Mouse (Mus musculus): Measurements from ENCODE around the gene Cd9. TPM values are rescaled to one million over a fixed set of nuclear protein-coding genes. Genes with fewer than 3 reads are reported as not detected.

Cd9 gene
- polyA plus RNA-seq, 1 experiment: 138 TPM

GRCm38 (mm10) chr6:125426383-125427360 lies 67.9 kb downstream of the Cd9 start:
- peak; percentile 83 for TF ChIP-seq CTCF (conservative IDR thresholded peaks at IDR 0.05; ENCODE audit: insufficient read depth, insufficient read length, low read depth, low read length)
- no peak for TF ChIP-seq POLR2A (IDR thresholded peaks at IDR 0.05; ENCODE audit: low read depth, low read length)
- Histone ChIP-seq H3K27me3 (replicated peaks; ENCODE audit: control insufficient read depth, insufficient read depth, low read length) (no peaks in the 10 kb centered on the region), H3K27ac (ENCODE audit: insufficient read depth, low read depth, low read length) (peak overlapping the region; percentile 67; the same call in 1 of the 2 replicates), H3K36me3 (ENCODE audit: control insufficient read depth, insufficient read depth, low read length) (no peaks in the 10 kb centered on the region), H3K4me3 (ENCODE audit: insufficient read depth, low read depth, low read length) (peak overlapping the region; percentile 37; the same call in 1 of the 2 replicates), H3K4me1 (ENCODE audit: control insufficient read depth, insufficient read depth, low read length) (peaks cover 7% of the 10 kb centered on the region)
- DNase-seq: peak; percentile 81
- WGBS: 2% methylated on average over 25 of the region's 25 CpGs

- Histone ChIP-seq H3K4me1 (ENCODE audit: control insufficient read depth, insufficient read depth, low read length) (peaks cover 7% of the 10 kb centered on the region), H3K27ac (ENCODE audit: insufficient read depth, low read depth, low read length) (no peak overlapping the region), H3K4me3 (ENCODE audit: insufficient read depth, low read depth, low read length) (no peak overlapping the region), H3K27me3 (replicated peaks; ENCODE audit: control insufficient read depth, insufficient read depth, low read length) (no peaks in the 10 kb centered on the region), H3K36me3 (ENCODE audit: control insufficient read depth, insufficient read depth, low read length) (no peaks in the 10 kb centered on the region)
- TF ChIP-seq CTCF (conservative IDR thresholded peaks at IDR 0.05; ENCODE audit: insufficient read depth, insufficient read length, low read depth, low read length) (no peak), POLR2A (IDR thresholded peaks at IDR 0.05; ENCODE audit: low read depth, low read length) (no peak)
- no peak for DNase-seq
- 58% methylated on average over 15 of the region's 15 CpGs for WGBS
Observed at GRCm38 (mm10) chr6:125425205-125426090, 69.1 kb downstream of the Cd9 start.

GRCm38 (mm10) chr6:125424156-125424555 lies 70.4 kb downstream of the Cd9 start:
- peak; percentile 53 for DNase-seq
- 47% methylated on average over 3 of the region's 3 CpGs for WGBS
- Histone ChIP-seq H3K4me1 (ENCODE audit: control insufficient read depth, insufficient read depth, low read length) (peaks cover 7% of the 10 kb centered on the region), H3K27me3 (replicated peaks; ENCODE audit: control insufficient read depth, insufficient read depth, low read length) (no peaks in the 10 kb centered on the region), H3K36me3 (ENCODE audit: control insufficient read depth, insufficient read depth, low read length) (no peaks in the 10 kb centered on the region), H3K27ac (ENCODE audit: insufficient read depth, low read depth, low read length) (peak overlapping the region; percentile 76), H3K4me3 (ENCODE audit: insufficient read depth, low read depth, low read length) (no peak overlapping the region)
- TF ChIP-seq CTCF (conservative IDR thresholded peaks at IDR 0.05; ENCODE audit: insufficient read depth, insufficient read length, low read depth, low read length) (no peak), POLR2A (IDR thresholded peaks at IDR 0.05; ENCODE audit: low read depth, low read length) (no peak)

GRCm38 (mm10) chr6:125423507-125423906 lies 71.1 kb downstream of the Cd9 start:
- no peak overlapping the region for H3K4me3 ChIP-seq (ENCODE audit: insufficient read depth, low read depth, low read length)
- no peaks in the 10 kb centered on the region for H3K27me3 ChIP-seq (replicated peaks; ENCODE audit: control insufficient read depth, insufficient read depth, low read length)
- H3K36me3 ChIP-seq (ENCODE audit: control insufficient read depth, insufficient read depth, low read length): no peaks in the 10 kb centered on the region
- peaks cover 7% of the 10 kb centered on the region for H3K4me1 ChIP-seq (ENCODE audit: control insufficient read depth, insufficient read depth, low read length)
- 54% methylated on average over 13 of the region's 13 CpGs for WGBS
- no peak for DNase-seq
- H3K27ac ChIP-seq (ENCODE audit: insufficient read depth, low read depth, low read length): peak overlapping the region; percentile 76
- TF ChIP-seq CTCF (conservative IDR thresholded peaks at IDR 0.05; ENCODE audit: insufficient read depth, insufficient read length, low read depth, low read length) (no peak), POLR2A (IDR thresholded peaks at IDR 0.05; ENCODE audit: low read depth, low read length) (no peak)

- WGBS: 58% methylated on average over 3 of the region's 3 CpGs
- Histone ChIP-seq H3K4me1 (ENCODE audit: control insufficient read depth, insufficient read depth, low read length) (peaks cover 7% of the 10 kb centered on the region), H3K36me3 (ENCODE audit: control insufficient read depth, insufficient read depth, low read length) (no peaks in the 10 kb centered on the region), H3K4me3 (ENCODE audit: insufficient read depth, low read depth, low read length) (no peak overlapping the region), H3K27me3 (replicated peaks; ENCODE audit: control insufficient read depth, insufficient read depth, low read length) (no peaks in the 10 kb centered on the region), H3K27ac (ENCODE audit: insufficient read depth, low read depth, low read length) (peak overlapping the region; percentile 76)
- no peak for DNase-seq
- TF ChIP-seq POLR2A (IDR thresholded peaks at IDR 0.05; ENCODE audit: low read depth, low read length): no peak
- TF ChIP-seq CTCF (conservative IDR thresholded peaks at IDR 0.05; ENCODE audit: insufficient read depth, insufficient read length, low read depth, low read length): no peak
Observed at GRCm38 (mm10) chr6:125423099-125423498, 71.5 kb downstream of the Cd9 start.

GRCm38 (mm10) chr6:125422051-125422822 lies 72.4 kb downstream of the Cd9 start:
- H3K27me3 ChIP-seq (replicated peaks; ENCODE audit: control insufficient read depth, insufficient read depth, low read length): no peaks in the 10 kb centered on the region
- 0 out of 2 replicates have a peak overlapping the region, but pooled peaks have one; percentile 13 for H3K4me3 ChIP-seq (ENCODE audit: insufficient read depth, low read depth, low read length)
- H3K27ac ChIP-seq (ENCODE audit: insufficient read depth, low read depth, low read length): no peak overlapping the region
- no peaks in the 10 kb centered on the region for H3K36me3 ChIP-seq (ENCODE audit: control insufficient read depth, insufficient read depth, low read length)
- DNase-seq: peak; percentile 76
- WGBS: 31% methylated on average over 19 of the region's 20 CpGs
- H3K4me1 ChIP-seq (ENCODE audit: control insufficient read depth, insufficient read depth, low read length): peaks cover 7% of the 10 kb centered on the region
- TF ChIP-seq CTCF (conservative IDR thresholded peaks at IDR 0.05; ENCODE audit: insufficient read depth, insufficient read length, low read depth, low read length) (no peak), POLR2A (IDR thresholded peaks at IDR 0.05; ENCODE audit: low read depth, low read length) (no peak)
